Mouse (Mus musculus): ENCODE results near the gene Sart3. TPM values are rescaled to one million over a fixed set of nuclear protein-coding genes. Genes with fewer than 3 reads are reported as not detected.

Gene Sart3
- polyA plus RNA-seq, 1 experiment from 2014 or later: 63.4 TPM

DNA sequence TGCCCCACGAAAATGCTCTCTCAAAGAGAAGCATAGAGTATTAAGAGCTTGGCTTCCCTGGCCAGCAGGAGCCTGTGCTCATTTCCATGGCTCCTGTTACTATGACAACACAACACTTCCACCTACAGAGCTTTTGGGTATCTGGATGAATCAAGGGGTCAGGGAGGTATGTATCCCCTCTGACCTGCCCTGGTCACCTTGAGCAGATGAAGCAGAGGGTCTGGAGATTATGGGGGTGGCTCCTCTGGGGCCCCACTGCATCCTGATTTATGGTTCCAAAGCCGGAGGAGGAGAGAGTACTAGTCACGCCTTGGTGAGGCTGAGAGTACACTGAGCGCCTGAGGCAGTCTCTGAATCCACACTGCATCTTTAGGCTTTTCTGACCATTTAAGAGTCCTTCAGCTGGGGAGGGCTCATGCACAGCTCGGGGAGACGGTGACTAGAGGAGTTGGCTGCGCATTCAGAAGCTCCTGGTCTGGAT lies 41.6 kb downstream of the Sart3 start:
- ChIA-PET CTCF (interaction anchor here (0.8 kb wide), 1 partner anchor 1436 kb away, joined by 3 read pairs; no protein-coding TSS in a partner anchor), POLR2A (no interaction called here)
- TF ChIP-seq CTCF (IDR thresholded peaks at IDR 0.05): no peak
- ATAC-seq: no peak
- DNase-seq (ENCODE audit: low read depth, low spot score): no peak
- in situ Hi-C loops (cut with MboI; ENCODE audit: low pct_unique_long_range_greater_than_20kb): loop anchor here (5.0 to 25.0 kb wide), 4 partner anchors 143 to 823 kb away; partner anchors contain the start of gene Crybb3
- H3K27me3 ChIP-seq: peaks cover 12% of the 10 kb centered on the region

DNA sequence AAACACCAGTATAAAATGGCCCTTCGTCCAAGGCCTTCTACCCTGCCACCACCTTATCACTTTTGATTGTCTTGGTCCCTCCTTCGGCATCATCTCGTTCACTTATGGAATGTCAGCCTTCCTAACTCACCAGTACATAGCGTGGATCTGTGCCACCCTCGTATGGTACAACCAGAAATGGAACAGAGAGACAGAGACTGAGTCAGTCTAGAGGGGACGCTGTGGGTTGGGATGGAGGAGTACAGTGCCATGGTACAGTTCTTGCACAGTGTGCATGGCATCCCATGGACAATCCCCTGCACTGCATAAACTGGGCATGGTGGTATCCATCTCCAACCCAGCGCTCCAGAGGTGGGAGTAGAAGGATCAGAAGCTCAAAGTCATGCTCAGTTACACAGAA lies 43.6 kb downstream of the Sart3 start:
- ChIA-PET CTCF (no interaction called here), POLR2A (no interaction called here)
- ATAC-seq (no peak), DNase-seq (ENCODE audit: low read depth, low spot score) (no peak)
- in situ Hi-C loops (cut with MboI; ENCODE audit: low pct_unique_long_range_greater_than_20kb): loop anchor here (5.0 to 25.0 kb wide), 2 partner anchors 371 to 641 kb away; partner anchors contain the start of genes Aym1 and Crybb3
- H3K27me3 ChIP-seq: peaks cover 12% of the 10 kb centered on the region
- TF ChIP-seq CTCF (IDR thresholded peaks at IDR 0.05): no peak

- ChIA-PET CTCF (no interaction called here), POLR2A (no interaction called here)
- TF ChIP-seq CTCF (IDR thresholded peaks at IDR 0.05): no peak
- DNase-seq (ENCODE audit: low read depth, low spot score) (no peak), ATAC-seq (no peak)
- in situ Hi-C loops (cut with MboI; ENCODE audit: low pct_unique_long_range_greater_than_20kb): loop anchor here (5.0 to 25.0 kb wide), 2 partner anchors 371 to 641 kb away; partner anchors contain the start of genes Aym1 and Crybb3
- H3K27me3 ChIP-seq: peaks cover 12% of the 10 kb centered on the region
These were observed 44.3 kb downstream of the Sart3 start for GRCm38 (mm10) chr5:113728011-113728410.

DNA sequence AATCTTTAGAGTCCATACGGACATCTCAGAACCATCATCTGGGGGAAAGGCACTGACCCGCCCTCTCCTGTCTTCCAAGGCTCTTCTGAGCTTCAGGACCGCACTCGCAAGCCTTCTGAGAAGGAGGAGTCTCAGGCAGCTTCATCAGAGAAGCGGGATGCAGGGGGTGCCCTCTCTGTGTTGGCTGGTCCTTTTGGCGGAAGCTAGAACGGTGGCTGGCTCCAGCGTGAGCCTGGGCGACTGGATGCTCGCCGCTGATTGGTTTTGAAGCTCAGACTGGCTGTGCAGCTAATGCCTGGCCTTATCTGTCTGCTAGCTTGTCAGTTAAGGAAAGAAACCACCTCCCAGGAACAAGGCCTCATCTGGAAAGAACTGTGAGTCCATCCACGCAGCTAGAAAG lies 45.1 kb downstream of the Sart3 start:
- ChIA-PET CTCF (no interaction called here), POLR2A (no interaction called here)
- no peak for TF ChIP-seq CTCF (IDR thresholded peaks at IDR 0.05)
- H3K27me3 ChIP-seq: peaks cover 12% of the 10 kb centered on the region
- in situ Hi-C loops (cut with MboI; ENCODE audit: low pct_unique_long_range_greater_than_20kb): loop anchor here (5.0 to 25.0 kb wide), 2 partner anchors 370 to 640 kb away; partner anchors contain the start of genes Aym1 and Crybb3
- no peak for ATAC-seq
- DNase-seq (ENCODE audit: low read depth, low spot score): no peak

GRCm38 (mm10) chr5:113726618-113727017 lies 45.7 kb downstream of the Sart3 start:
- POLR2A ChIA-PET: no interaction called here
- H3K27me3 ChIP-seq: peaks cover 12% of the 10 kb centered on the region
- TF ChIP-seq CTCF (IDR thresholded peaks at IDR 0.05): no peak
- in situ Hi-C loops (cut with MboI; ENCODE audit: low pct_unique_long_range_greater_than_20kb): loop anchor here (5.0 to 25.0 kb wide), 2 partner anchors 369 to 639 kb away; partner anchors contain the start of genes Aym1 and Crybb3
- DNase-seq (ENCODE audit: low read depth, low spot score) (no peak), ATAC-seq (no peak)
- CTCF ChIA-PET: no interaction called here

DNA sequence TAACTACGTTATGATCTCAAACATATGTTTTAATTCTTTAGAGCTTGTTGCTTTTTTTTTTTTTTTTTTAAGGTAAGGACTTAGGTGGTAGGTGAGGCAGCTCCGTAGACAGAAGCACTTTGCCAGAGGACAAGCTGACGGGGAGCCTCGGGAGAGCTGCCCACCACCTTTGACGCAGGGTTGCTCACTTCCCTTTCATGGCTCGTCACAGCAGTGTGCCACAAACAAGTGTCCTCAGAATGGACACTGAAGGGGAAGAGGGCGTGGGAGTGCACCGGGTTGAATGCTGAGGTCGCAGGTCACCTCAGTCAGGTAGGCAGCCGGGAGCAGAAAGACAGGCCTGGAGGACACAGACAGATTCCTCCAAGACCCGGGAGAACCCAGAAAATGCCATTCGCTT lies 46.9 kb downstream of the Sart3 start:
- ATAC-seq (no peak), DNase-seq (ENCODE audit: low read depth, low spot score) (no peak)
- peaks cover 12% of the 10 kb centered on the region for H3K27me3 ChIP-seq
- CTCF ChIA-PET: interaction anchor here (1.5 to 2.0 kb wide), 5 partner anchors 10 to 359 kb away, joined by 3 to 10 read pairs (median 4); partner anchors contain the start of gene Ficd
- in situ Hi-C loops (cut with MboI; ENCODE audit: low pct_unique_long_range_greater_than_20kb): loop anchor here (5.0 to 25.0 kb wide), 2 partner anchors 368 to 638 kb away; partner anchors contain the start of genes Aym1 and Crybb3
- POLR2A ChIA-PET: no interaction called here
- TF ChIP-seq CTCF (IDR thresholded peaks at IDR 0.05): no peak

DNA sequence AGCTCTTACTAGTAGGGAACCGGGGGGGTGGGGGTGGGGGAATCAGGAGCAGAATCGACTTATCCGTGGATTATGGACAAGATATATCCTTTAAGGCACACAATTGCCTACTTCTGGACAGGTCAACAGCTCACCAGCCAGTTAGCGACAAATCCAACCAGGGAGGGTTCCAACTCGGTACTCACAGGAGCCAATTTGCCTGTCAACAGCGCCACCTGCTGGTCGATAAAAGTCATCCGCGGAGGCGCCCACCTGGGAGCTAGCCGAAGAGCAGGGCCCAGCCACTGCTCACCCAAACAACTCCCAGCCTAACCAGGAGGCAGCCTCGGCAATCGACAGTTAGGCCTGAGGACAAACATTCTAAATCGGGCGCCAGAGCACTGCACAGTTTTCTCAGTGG lies 47.9 kb downstream of the Sart3 start, which contains the start of gene 1700069L16Rik:
TSS of gene 1700069L16Rik (minus strand) at position 327 of the 400 bp plus-strand sequence.
- DNase-seq (ENCODE audit: low read depth, low spot score) (peak; percentile 12), ATAC-seq (no peak)
- POLR2A ChIA-PET: no interaction called here
- in situ Hi-C loops (cut with MboI; ENCODE audit: low pct_unique_long_range_greater_than_20kb): no loop called here
- CTCF ChIA-PET: interaction anchor here (1.0 to 2.0 kb wide), 8 partner anchors 11 to 358 kb away, joined by 3 to 10 read pairs (median 3); partner anchors contain the start of gene Ficd
- peak; percentile 80 for TF ChIP-seq CTCF (IDR thresholded peaks at IDR 0.05)
- H3K27me3 ChIP-seq: peaks cover 12% of the 10 kb centered on the region

- no peak for ATAC-seq
- POLR2A ChIA-PET: no interaction called here
- CTCF ChIA-PET: interaction anchor here (1.0 to 2.0 kb wide), 6 partner anchors 12 to 358 kb away, joined by 3 to 10 read pairs (median 4); partner anchors contain the start of gene Ficd
- no peak for TF ChIP-seq CTCF (IDR thresholded peaks at IDR 0.05)
- DNase-seq (ENCODE audit: low read depth, low spot score): no peak
- in situ Hi-C loops (cut with MboI; ENCODE audit: low pct_unique_long_range_greater_than_20kb): no loop called here
- H3K27me3 ChIP-seq: peaks cover 12% of the 10 kb centered on the region
These were observed 48.6 kb downstream of the Sart3 start for GRCm38 (mm10) chr5:113723567-113724237.

- CTCF ChIA-PET: no interaction called here
- in situ Hi-C loops (cut with MboI; ENCODE audit: low pct_unique_long_range_greater_than_20kb): no loop called here
These were observed 49.9 kb downstream of the Sart3 start for GRCm38 (mm10) chr5:113722224-113723013.

GRCm38 (mm10) chr5:113719221-113719661 lies 53.1 kb downstream of the Sart3 start:
- ChIA-PET CTCF (interaction anchor here (1.1 kb wide), 1 partner anchor 15 kb away, joined by 3 read pairs; no protein-coding TSS in a partner anchor), POLR2A (no interaction called here)
- in situ Hi-C loops (cut with MboI; ENCODE audit: low pct_unique_long_range_greater_than_20kb): no loop called here
- H3K27me3 ChIP-seq: no peaks in the 10 kb centered on the region
- ATAC-seq (no peak), DNase-seq (ENCODE audit: low read depth, low spot score) (no peak)
- no peak for TF ChIP-seq CTCF (IDR thresholded peaks at IDR 0.05)

More at GRCm38 (mm10) chr5:113722224-113723013, 49.9 kb downstream of the Sart3 start:
- TF ChIP-seq CTCF (IDR thresholded peaks at IDR 0.05): peak; percentile 39
- ATAC-seq (no peak), DNase-seq (ENCODE audit: low read depth, low spot score) (no peak)
- POLR2A ChIA-PET: no interaction called here
- H3K27me3 ChIP-seq: peaks cover 11% of the 10 kb centered on the region

All from Patski (cell line).